Mouse (Mus musculus) embryo, embryonic 10 days (tissue): Measurements from ENCODE around the gene Susd3.
A peak's percentile ranks its signal among the peaks of the same experiment; 100 is the strongest.

Experiments
- DNase-seq: peaks from one replicate; pipeline ENCODE4 v3.0.0-alpha.2; 2015; ENCODE audit warnings: low spot score

The Susd3 gene

GRCm38 (mm10) chr13:49187288-49188218 lies 61.0 kb downstream of the Susd3 start, which contains the start of gene Ninj1:
Ninj1 (plus strand) TSS chr13:49187485.
- DNase-seq: peak; percentile 79

DNA sequence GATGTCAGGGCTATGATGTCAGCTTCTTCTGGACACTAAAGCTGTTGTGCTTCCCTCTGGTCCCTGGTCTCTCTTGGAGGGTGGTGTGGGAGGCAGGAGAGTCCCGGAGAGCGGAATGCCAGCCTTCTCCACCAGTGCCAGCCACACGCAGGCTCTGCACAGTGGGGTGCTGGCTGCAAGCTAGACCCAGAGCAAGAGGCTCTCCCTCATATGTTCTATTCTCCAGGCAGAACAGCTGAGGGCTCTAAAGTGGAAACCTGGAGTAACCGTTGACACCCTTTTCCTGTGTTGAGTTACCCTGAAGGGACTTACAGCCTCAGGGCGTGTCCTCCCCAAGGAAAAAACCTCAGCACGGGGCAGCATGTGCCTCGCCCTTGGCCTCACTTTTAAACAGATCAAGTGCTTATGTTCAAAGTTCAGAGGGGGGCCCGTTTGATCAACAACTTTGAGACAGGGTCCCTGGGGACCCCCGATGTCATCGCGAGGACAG lies 61.7 kb downstream of the Susd3 start:
- DNase-seq: no peak

DNA sequence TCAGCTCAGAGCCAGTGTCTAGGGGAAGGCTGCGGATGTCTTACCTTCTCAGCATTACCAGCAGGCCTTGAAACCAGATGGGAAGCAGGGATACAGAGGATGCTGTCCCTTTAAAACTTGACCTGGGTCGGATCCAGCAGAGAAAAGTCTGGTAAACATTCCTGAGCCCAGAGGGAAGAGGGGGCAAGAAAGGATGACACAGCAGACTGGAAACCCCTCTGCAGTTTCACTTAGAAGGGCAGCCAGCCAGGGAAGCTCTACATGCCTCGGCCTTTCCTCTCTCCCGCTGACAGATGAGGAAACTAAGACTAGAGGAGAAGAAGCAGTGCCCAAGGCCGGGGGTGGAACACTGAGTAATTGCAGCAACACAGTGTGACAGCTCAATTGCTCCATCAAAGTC lies 64.9 kb downstream of the Susd3 start:
- no peak for DNase-seq

GRCm38 (mm10) chr13:49183161-49183560 lies 65.3 kb downstream of the Susd3 start:
- no peak for DNase-seq

GRCm38 (mm10) chr13:49181411-49181984 lies 67.0 kb downstream of the Susd3 start:
- no peak for DNase-seq

DNA sequence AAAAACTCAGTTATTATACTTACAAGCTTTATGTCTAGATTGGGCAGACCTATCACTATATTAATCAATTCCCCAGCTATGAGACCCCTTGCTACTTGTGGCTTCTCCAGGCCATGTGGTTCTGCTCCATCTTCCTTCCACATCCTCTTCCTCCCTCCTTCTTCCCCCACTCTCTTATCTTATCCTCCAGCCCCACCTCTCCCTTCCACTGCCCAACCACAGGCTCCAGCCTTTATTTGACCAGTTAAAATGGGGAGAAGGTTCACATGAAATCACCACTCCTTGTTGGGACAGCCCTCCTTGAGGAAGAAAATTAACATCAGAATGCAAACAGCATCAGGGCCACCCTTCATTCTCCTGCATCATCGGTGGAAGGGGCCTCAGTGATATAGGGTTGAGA lies 67.8 kb downstream of the Susd3 start:
- DNase-seq: no peak
